Mouse (Mus musculus): Measurements from ENCODE around the gene Klra3.
"Not testable (repeated sequence)": the region's sequence is repeated elsewhere in the genome, so short reads cannot be mapped to it uniquely, and the experiment has no call there.

Klra3 gene

DNA sequence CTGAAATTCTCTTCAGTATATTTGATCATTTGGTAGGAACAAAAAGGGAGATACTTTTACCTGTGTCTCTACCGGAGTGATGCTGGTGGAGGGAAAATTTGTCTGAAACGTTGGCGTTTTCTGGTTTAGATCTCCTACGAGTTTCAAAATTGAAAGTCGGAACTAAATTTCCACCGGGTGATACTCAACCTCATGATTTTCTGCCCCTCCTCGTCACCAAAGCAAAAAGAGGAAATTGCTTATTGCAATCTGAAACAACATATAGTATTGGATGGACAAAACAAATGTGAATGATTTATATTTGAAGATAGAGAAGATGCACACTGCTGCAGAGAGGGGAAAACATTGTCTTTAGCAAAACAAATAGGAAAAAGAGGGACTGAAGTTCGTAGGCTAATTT is at the start of gene Klra3:
TSS of gene Klra3 (minus strand) at position 164 of the 400 bp plus-strand sequence.
- DNase-seq (ENCODE audit: low read depth, low spot score), result no peak

DNA sequence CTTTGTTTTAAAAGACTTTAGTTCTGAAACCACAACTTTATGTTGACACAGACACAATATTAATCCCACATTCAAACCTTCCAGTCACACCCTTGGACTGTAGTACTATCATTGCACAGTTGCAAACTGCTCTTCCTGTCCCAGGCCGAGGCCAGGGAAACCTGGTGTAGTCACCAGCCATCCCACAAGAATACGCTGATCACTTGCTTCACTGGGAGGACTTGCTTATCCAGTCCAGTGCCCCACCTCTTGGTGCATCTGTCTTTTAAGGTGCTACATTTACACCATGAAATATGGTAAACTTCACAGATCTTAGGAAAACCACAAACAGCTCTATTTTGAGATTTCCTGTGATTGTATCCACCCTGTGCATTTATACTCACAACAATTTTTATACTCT is 49.4 kb upstream of the Klra3 start, which contains the start of gene Klra1:
TSS of gene Klra1 (minus strand) at position 125 of the 400 bp plus-strand sequence.
- DNase-seq (ENCODE audit: low read depth, low spot score), result no peak

DNA sequence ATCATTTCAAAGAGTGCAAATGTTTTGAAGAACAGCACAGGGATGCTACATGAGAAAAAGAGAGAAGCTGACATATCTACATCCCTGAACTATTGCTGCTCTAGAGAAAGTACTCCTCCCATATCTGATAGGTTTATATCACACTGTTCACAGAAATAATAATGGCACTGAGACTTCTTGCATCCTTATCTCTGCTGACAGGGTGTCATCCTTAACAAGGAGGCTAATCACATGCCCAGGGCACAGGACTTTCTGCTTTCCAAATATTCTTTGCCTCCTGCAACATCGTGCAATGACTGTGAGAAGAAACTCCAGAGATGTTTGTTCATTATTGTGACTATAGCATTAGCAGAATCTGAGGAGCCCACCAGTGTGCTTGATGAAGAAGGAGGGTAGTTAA is 48.4 kb upstream of the Klra3 start:
- no peak for DNase-seq (ENCODE audit: low read depth, low spot score)

DNA sequence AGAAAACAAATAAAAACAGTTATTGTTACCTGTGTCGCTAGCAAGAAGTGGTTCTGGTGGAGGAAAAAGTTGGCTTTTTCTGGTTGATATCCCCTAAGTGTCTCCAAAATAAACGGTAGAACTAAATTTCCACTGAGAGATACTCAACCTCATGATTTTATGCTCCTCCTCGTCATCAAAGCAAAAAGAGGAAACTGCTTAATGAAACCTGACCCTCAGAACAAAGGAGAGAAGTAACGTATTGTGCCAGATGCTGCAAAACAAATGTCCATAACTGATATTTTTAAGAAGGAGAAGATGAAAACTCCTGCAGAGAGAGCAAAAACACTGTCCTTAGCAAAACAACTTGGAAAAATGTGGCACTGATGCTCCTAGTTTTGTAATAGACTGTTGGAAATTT is 45.0 kb upstream of the Klra3 start:
- DNase-seq (ENCODE audit: low read depth, low spot score), result no peak

DNA sequence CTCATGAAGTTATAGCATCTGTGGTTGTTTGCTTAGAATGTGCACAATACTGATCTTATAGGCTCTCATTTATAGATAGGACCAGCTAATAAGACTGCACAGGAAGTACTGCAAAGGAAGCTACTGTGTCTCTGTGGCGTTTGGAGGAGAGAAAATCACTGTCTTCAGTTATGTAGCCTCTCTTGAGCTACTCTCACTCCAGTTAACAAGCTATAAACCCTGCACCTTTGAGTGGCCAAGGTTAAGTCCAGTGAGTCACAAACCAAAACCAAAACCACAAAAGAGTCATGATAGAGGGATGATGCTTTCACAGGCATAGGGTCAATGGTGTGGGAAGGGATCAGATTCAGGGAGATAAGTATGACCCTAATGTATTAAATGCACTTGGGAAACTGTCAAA is 8.0 kb upstream of the Klra3 start:
- not testable (repeated sequence) for DNase-seq (ENCODE audit: low read depth, low spot score)

DNA sequence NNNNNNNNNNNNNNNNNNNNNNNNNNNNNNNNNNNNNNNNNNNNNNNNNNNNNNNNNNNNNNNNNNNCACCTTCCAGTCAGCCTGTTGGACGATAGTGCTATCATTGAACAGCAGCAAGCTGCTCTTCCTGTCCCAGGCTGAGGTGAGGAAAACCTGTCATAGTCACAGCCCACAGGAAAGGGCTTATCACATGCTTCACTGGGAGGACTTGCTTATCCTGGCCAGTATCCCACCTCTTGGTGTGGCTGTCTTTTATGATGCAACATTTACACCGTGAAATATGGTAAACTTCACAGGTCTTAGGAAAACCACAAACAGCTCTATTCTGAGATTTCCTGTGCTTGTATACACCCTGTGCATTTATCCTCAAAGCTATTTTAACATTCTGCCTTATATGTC is 4.6 kb upstream of the Klra3 start:
- DNase-seq (ENCODE audit: low read depth, low spot score), result not testable (repeated sequence)

DNA sequence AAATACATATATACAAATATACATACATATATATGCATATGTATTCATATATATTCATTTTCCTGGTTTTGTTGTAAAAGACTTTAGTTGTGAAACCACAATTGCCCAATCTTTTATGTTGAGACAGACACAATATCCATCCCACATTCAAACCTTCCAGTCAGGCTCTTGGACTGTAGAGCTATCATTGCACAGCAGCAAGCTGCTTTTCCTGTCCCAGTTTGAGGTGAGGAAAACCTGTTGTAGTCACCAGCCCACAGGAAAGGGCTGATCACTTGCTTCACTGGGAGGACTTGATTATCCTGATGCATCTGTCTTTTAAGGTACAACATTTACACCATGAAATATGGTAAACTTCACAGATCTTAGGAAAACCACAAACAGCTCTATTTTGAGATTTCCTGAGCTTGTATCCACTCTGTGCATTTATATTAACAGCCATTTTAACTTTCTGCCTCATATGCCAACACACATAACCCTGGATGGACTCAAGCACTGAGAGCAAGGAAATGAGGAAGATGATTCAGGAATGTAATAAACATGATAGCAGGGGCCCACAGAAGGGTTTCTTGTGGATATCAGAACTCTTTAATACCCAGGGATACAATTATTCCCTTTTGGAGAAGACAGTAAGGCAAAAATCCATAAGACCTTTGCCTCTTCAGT is 49.3 kb downstream of the Klra3 start:
- DNase-seq (ENCODE audit: low read depth, low spot score), result no peak

DNA sequence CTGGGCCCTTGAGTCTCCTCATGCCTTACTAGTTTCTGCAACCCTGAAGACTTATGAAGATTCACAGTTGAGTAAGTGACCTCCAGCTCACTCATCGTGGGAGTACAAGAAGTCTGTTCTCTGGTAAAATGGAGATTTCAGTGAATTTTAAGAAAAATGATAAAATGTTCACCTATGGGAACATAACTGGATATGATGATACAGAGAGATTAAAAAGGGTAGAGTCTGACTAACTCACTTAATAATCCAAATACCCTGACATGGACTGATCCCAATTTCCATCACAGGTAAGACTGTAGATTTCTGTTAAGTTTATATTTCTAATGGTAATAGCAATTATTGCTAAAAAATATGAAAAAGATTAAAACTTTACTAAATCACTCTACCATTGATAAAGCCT is 55.5 kb downstream of the Klra3 start, which contains the start of gene Klra10:
TSS of gene Klra10 (minus strand) at position 101 of the 400 bp plus-strand sequence.
- not testable (repeated sequence) for DNase-seq (ENCODE audit: low read depth, low spot score)
